Mouse (Mus musculus) thymus, postnatal 36 days (tissue): Measurements from ENCODE around the gene Krtap1-4.

ENCODE experiments used
- DNase-seq, 2 experiments: peaks; one replicate each; pipeline ENCODE4 v3.0.0; 2022; ENCODE audit warnings: mixed read lengths in 2 of 2

Krtap1-4 gene

DNA sequence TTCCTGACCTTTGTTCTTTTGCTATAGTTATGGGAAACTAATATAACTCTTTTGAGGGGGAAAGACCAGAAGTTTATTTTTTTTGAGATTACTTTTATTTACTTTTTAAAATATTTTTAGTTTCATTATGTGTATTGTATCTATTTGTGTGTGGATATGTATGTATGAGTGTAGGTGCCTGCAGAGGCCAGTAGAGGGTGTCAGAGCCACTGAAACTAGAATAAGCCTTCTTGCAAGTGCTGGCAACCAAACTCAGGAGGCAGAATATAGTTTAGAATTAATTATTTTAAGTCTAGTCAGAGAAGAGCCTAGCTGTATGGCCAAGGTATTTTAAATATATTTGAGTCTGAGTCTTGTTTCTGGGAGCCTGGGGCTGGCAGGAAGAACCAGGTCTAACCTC, 35.6 kb downstream of the Krtap1-4 start:
- no peak for DNase-seq

DNA sequence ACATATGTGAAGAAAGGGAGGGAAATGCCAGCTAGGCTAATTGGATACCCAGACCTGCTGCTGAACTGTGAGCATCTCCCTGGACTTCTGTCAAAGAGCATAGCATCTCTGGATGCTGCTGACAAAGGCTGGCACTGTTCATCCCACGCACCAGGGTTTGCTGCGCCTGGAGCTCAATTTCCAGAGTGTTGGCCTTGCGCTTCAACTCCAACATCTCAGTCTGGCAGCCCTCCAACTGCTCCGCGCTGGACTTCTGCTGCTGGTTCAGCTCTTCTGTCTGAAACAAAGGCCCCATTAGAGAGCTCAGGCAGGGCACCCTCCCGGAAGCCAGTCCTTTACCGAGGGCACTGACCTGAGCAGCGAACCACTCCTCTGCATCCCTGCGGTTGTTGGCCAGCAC, 43.7 kb downstream of the Krtap1-4 start:
- DNase-seq: no peak
